Mouse (Mus musculus) CH12.LX (cell line): ENCODE results near the gene Tmem150a. TPM values are rescaled to one million over a fixed set of nuclear protein-coding genes. Genes with fewer than 3 reads are reported as not detected.

Experiments used
- DNase-seq: peaks from one replicate; pipeline ENCODE4 v3.0.0-alpha.2; 2013; ENCODE audit errors: extremely low read depth
- H3K27ac ChIP-seq: 2 replicates; pipeline ENCODE4 v1.5.1; 2012; ENCODE audit warnings: low read depth, mild to moderate bottlenecking, control low read depth, moderate library complexity; ENCODE audit not compliant: insufficient read depth
- H3K27me3 ChIP-seq: replicated peaks from 2 replicates; pipeline ENCODE3; 2012; ENCODE audit warnings: inconsistent platforms
- H3K36me3 ChIP-seq, 2 experiments: replicated peaks in 1 of 2; 2 replicates each; pipeline versions ENCODE3 to v1.6.1; 2012; ENCODE audit warnings: inconsistent platforms in 1 of 2, low read length in 1 of 2, mild to moderate bottlenecking in 1 of 2, mixed read lengths in 1 of 2, moderate library complexity in 1 of 2; ENCODE audit not compliant: control insufficient read depth in 1 of 2, insufficient read depth in 1 of 2
- H3K4me1 ChIP-seq, 2 experiments: 2 replicates each; pipeline ENCODE4 v1.6.1; 2012; ENCODE audit warnings: inconsistent platforms in 1 of 2, moderate library complexity in 1 of 2; ENCODE audit not compliant: insufficient read depth in 2 of 2, control insufficient read depth in 1 of 2
- H3K4me2 ChIP-seq: 2 replicates; pipeline ENCODE4 v1.6.1; 2012; ENCODE audit warnings: low read depth, mild to moderate bottlenecking, control low read depth; ENCODE audit not compliant: poor library complexity, insufficient read depth, severe bottlenecking
- H3K4me3 ChIP-seq, 3 experiments: fragments of 150-350 bp in 1 of 3; sonication (generic) in 1 of 3; replicated peaks in 1 of 3; 2 replicates each; pipeline versions ENCODE3 to v1.5.1; 2011 to 2012; ENCODE audit warnings: low read depth in 2 of 3, low read length in 2 of 3, mild to moderate bottlenecking in 2 of 3, moderate library complexity in 2 of 3, control low read depth in 1 of 3, improper control_type of control experiment in 1 of 3, inconsistent platforms in 1 of 3, mixed read lengths in 1 of 3; ENCODE audit not compliant: poor library complexity in 1 of 3
- H3K79me2 ChIP-seq: replicated peaks from 2 replicates; pipeline ENCODE4 v1.6.1; 2012; ENCODE audit warnings: mild to moderate bottlenecking, moderate library complexity; ENCODE audit not compliant: control insufficient read depth, poor library complexity, insufficient read depth, severe bottlenecking; ENCODE audit errors: extremely low read depth
- H3K9ac ChIP-seq: 2 replicates; pipeline ENCODE4 v1.6.1; 2012; ENCODE audit warnings: low read depth, mild to moderate bottlenecking, control low read depth, moderate library complexity; ENCODE audit not compliant: insufficient read depth
- H3K9me3 ChIP-seq: replicated peaks from 2 replicates; pipeline ENCODE3; 2012; ENCODE audit warnings: low read length, inconsistent platforms, mixed read lengths
- BHLHE40 ChIP-seq: IDR thresholded peaks from 2 replicates; pipeline ENCODE4 v1.6.1; 2011; ENCODE audit warnings: mild to moderate bottlenecking, low read depth, low read length, improper control_type of control experiment
- CHD1 ChIP-seq: IDR thresholded peaks from 2 replicates; pipeline ENCODE4 v1.6.1; 2012; ENCODE audit warnings: low read depth, low read length, improper control_type of control experiment, inconsistent platforms
- CHD2 ChIP-seq: IDR thresholded peaks from 2 replicates; pipeline ENCODE4 v1.6.1; 2011; ENCODE audit warnings: low read length, improper control_type of control experiment
- CTCF ChIP-seq, 2 experiments: IDR thresholded peaks in 1 of 2; conservative IDR thresholded peaks in 1 of 2; 2 replicates each; pipeline ENCODE4 v1.5.1; 2011 to 2012; ENCODE audit warnings: low read depth in 2 of 2, low read length in 2 of 2, improper control_type of control experiment in 1 of 2, inconsistent platforms in 1 of 2, mild to moderate bottlenecking in 1 of 2, moderate library complexity in 1 of 2
- HCFC1 ChIP-seq: IDR thresholded peaks from 2 replicates; pipeline ENCODE4 v1.6.1; 2012; ENCODE audit warnings: low read depth, mild to moderate bottlenecking, inconsistent platforms, low read length, improper control_type of control experiment
- JUND ChIP-seq: conservative IDR thresholded peaks from 2 replicates; pipeline ENCODE4 v1.6.1; 2011; ENCODE audit warnings: low read depth, low read length, improper control_type of control experiment
- MAX ChIP-seq: IDR thresholded peaks from 2 replicates; pipeline ENCODE4 v1.6.1; 2011; ENCODE audit warnings: low read length, improper control_type of control experiment
- MAZ ChIP-seq: IDR thresholded peaks from 2 replicates; pipeline ENCODE4 v1.6.1; 2012; ENCODE audit warnings: low read depth, mild to moderate bottlenecking, inconsistent platforms, low read length, improper control_type of control experiment, moderate library complexity
- RAD21 ChIP-seq: IDR thresholded peaks from 2 replicates; pipeline ENCODE4 v1.6.1; 2011; ENCODE audit warnings: low read depth, mild to moderate bottlenecking, low read length, improper control_type of control experiment, moderate library complexity
- RCOR1 ChIP-seq: conservative IDR thresholded peaks from 2 replicates; pipeline ENCODE4 v1.6.1; 2012; ENCODE audit warnings: low read depth, mild to moderate bottlenecking, inconsistent platforms, low read length, improper control_type of control experiment
- SIN3A ChIP-seq: IDR thresholded peaks from 2 replicates; pipeline ENCODE4 v1.6.1; 2012; ENCODE audit warnings: low read length, improper control_type of control experiment, inconsistent platforms
- TBP ChIP-seq: conservative IDR thresholded peaks from 2 replicates; pipeline ENCODE4 v1.6.1; 2011; ENCODE audit warnings: low read depth, low read length, improper control_type of control experiment
- TCF12 ChIP-seq: IDR thresholded peaks from 2 replicates; pipeline ENCODE4 v1.6.1; 2014; ENCODE audit warnings: low read depth, mild to moderate bottlenecking, inconsistent platforms, low read length, improper control_type of control experiment
- UBTF ChIP-seq: IDR thresholded peaks from 2 replicates; pipeline ENCODE4 v1.6.1; 2012; ENCODE audit warnings: low read depth, mild to moderate bottlenecking, inconsistent platforms, low read length, improper control_type of control experiment, moderate library complexity
- USF1 ChIP-seq: IDR thresholded peaks from 2 replicates; pipeline ENCODE4 v1.6.1; 2014; ENCODE audit warnings: low read depth, mild to moderate bottlenecking, inconsistent platforms, low read length, improper control_type of control experiment
- USF2 ChIP-seq: conservative IDR thresholded peaks from 2 replicates; pipeline ENCODE4 v1.6.1; 2011; ENCODE audit warnings: low read depth, low read length, improper control_type of control experiment
- ZC3H11A ChIP-seq: IDR thresholded peaks from 2 replicates; pipeline ENCODE4 v1.6.1; 2012; ENCODE audit warnings: low read depth, mild to moderate bottlenecking, inconsistent platforms, low read length, improper control_type of control experiment
- dilution Hi-C: fragments of 300-500 bp; cut with MboI; formaldehyde crosslinking; loops from 2 replicates; pipeline ENCODE4 v1.14.3; 2020; ENCODE audit warnings: low sequenced_read_pairs; ENCODE audit not compliant: extremely low pct_unique_long_range_greater_than_20kb, extremely low pct_ligation_motif_present
- in situ Hi-C: fragments of 300-500 bp; cut with MboI; formaldehyde crosslinking; loops from 3 replicates; pipeline ENCODE4 v1.14.3; 2019; ENCODE audit warnings: low sequenced_read_pairs, low pct_ligation_motif_present, low pct_unique_long_range_greater_than_20kb, mixed read lengths
- polyA plus RNA-seq: library from polyadenylated mRNA; unstranded; fragments of >175 nt; gene quantifications from 2 replicates; pipeline ENCODE4 v1.2.1, GENCODE M21; 2012; ENCODE audit warnings: low read depth; ENCODE audit not compliant: insufficient read length
- total RNA-seq, 2 experiments: library from RNA; depleted of rRNA; stranded (reverse); fragments of 300-350 nt in 1 of 2; fragments of >200 nt in 1 of 2; gene quantifications; 2 replicates each; pipeline ENCODE4 v1.2.3; 2012 to 2014

Gene Tmem150a
- total and polyA plus RNA-seq, 3 experiments = 0.24 to 0.93 (median 0.59) TPM

DNA sequence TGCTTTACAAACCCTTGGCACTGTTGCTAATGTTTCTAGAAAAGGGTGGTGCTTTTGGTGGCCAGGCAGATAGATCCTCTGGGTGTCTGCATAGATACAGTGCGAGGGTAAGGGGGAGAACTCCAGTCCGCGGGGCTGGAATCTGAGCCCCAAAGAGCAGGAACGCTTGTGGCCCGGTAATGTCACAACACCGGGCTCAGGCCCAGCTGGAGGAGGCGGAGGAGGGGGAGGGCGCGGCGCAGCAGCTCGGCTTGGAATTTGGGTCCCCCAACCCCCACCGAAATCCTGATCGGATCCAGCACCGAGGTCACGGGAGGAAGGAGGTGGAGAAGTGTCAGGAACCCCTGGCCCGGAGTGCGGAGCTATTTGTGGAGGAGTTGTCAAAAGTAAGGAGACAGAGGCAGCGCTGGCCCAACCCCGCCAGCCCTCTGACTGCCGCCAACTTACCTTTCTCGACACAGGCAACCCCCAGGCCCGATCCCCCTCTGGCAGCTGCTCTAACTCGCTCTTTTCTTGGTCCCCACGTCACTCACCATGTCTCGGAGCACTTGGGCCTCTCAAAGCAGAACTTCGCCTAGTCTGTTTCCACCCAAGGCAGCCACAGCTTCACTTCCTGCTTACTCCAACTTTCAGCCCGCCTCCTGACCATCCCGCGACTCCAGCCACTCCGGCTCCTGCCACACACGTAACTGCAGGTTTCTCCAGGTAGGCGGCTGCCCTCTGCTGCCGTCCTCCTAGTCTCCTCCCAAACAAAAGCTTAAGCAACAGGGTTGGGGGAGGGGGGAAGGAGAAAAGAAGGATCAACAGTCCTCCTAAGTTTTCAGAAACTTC, 34.9 kb downstream of the Tmem150a start, which contains the start of gene Vamp8 (continued):
- 0 out of 2 replicates have a peak, but pooled peaks have one; percentile 7 for TF ChIP-seq MAZ
- no peak for TF ChIP-seq BHLHE40
- 0 out of 2 replicates have a peak, but pooled peaks have one; percentile 8 for TF ChIP-seq RCOR1
- no peak for TF ChIP-seq USF1
- no peak for TF ChIP-seq ZC3H11A

DNA sequence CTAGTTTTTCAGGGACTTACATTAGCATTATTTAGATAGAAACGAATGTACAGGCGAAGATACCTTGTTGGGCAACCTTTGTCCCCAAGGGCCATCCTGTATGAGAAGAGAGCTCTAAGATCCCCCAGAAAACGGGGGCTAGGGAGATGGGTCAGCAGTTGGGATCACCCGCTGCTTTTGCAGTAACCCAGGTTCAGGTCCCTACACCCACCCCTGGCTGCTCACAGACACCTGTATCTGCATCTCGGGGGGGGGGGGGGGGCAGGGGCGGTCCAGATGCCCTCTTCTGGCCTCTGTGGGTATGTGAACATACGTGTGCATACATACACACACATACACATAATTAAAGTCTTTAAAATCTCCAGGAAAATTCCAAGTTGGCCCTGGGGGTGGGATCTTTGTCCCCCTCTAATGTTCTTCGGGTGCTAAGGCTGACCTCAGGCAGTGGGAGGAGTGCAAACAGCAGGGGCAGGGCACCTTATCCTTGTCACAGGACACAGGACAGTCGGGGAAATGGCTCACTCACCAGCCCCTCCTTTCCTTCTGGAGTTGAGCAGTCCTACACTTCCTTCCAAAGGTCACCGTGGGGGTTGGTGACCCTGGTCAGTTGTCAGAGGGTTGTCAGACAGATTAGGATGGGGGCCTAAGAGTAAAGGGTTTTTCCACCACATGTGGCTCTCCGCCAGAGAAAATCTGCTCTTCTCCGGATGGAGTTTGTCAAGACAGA, 35.7 kb downstream of the Tmem150a start:
- 0 out of 2 replicates have a peak overlapping the region, but pooled peaks have one; percentile 89 for H3K9ac ChIP-seq
- no peak overlapping the region for H3K27ac ChIP-seq
- in situ Hi-C loops (no loop called here), dilution Hi-C loops (no loop called here)
- H3K79me2 ChIP-seq = no peaks in the 10 kb centered on the region
- peak overlapping the region in 2 of 3 experiments; percentile 71 to 74 for H3K4me3 ChIP-seq
- peak overlapping the region; percentile 69; the same call in 1 of the 2 replicates for H3K4me2 ChIP-seq
- H3K9me3 ChIP-seq = peaks cover 2% of the 10 kb centered on the region
- H3K27me3 ChIP-seq = no peaks in the 10 kb centered on the region
- DNase-seq = no peak
- peaks cover 9 to 23% of the 10 kb centered on the region in 2 experiments for H3K4me1 ChIP-seq
- TF ChIP-seq UBTF (no peak), CHD1 (no peak), MAX (no peak)
- H3K36me3 ChIP-seq = peaks cover 2 to 26% of the 10 kb centered on the region in 2 experiments

DNA sequence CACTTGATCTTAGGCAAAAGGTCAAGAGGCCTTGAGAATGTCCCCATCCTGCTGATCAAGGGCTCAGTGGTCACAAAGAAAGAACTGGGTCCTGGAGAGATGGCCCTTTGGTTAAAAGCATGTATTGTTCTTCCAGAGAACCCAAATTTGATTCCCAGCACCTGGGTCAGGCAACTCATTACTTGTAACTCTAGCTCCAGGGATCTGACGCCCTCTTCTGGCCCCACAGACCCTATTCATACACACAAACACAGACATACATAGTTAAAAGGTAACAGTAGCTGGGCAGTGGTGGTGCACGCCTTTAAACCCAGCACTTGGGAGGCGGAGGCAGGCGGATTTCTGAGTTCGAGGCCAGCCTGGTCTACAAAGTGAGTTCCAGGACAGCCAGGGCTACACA, 37.1 kb downstream of the Tmem150a start:
- no peak overlapping the region for H3K9ac ChIP-seq
- no peak for TF ChIP-seq SIN3A
- TF ChIP-seq TBP = no peak
- no peak for TF ChIP-seq CHD2
- no peak for TF ChIP-seq JUND
- no peak for TF ChIP-seq MAX
- TF ChIP-seq USF1 = no peak
- no peak for TF ChIP-seq TCF12
- no peak for TF ChIP-seq USF2
- TF ChIP-seq CTCF (conservative IDR thresholded peaks at IDR 0.05 in 1 of 2, IDR thresholded peaks at IDR 0.05 in 1 of 2; ENCODE audit: low read depth in 2 of 2, low read length in 2 of 2) = no peak
- no peak for TF ChIP-seq HCFC1
- no peak for TF ChIP-seq RAD21
- TF ChIP-seq, all 38 proteins: peak for 0
- H3K9me3 ChIP-seq = peaks cover 2% of the 10 kb centered on the region
- no peaks in the 10 kb centered on the region for H3K79me2 ChIP-seq
- H3K4me1 ChIP-seq = peaks cover 9 to 23% of the 10 kb centered on the region in 2 experiments
- H3K4me2 ChIP-seq = no peak overlapping the region
- H3K27me3 ChIP-seq = no peaks in the 10 kb centered on the region
- DNase-seq = no peak
- no peak overlapping the region for H3K4me3 ChIP-seq
- H3K36me3 ChIP-seq = peaks cover 2 to 17% of the 10 kb centered on the region in 2 experiments
- dilution Hi-C loops = no loop called here
- no peak overlapping the region for H3K27ac ChIP-seq
- in situ Hi-C loops = no loop called here
